Mouse (Mus musculus) ZHBTc4 (cell line): ENCODE results near the gene Trip10.

ENCODE experiments used
- DNase-seq: peaks from one replicate; pipeline ENCODE4 v3.0.0-alpha.2; 2011; ENCODE audit warnings: low read depth, low spot score

The Trip10 gene

DNA sequence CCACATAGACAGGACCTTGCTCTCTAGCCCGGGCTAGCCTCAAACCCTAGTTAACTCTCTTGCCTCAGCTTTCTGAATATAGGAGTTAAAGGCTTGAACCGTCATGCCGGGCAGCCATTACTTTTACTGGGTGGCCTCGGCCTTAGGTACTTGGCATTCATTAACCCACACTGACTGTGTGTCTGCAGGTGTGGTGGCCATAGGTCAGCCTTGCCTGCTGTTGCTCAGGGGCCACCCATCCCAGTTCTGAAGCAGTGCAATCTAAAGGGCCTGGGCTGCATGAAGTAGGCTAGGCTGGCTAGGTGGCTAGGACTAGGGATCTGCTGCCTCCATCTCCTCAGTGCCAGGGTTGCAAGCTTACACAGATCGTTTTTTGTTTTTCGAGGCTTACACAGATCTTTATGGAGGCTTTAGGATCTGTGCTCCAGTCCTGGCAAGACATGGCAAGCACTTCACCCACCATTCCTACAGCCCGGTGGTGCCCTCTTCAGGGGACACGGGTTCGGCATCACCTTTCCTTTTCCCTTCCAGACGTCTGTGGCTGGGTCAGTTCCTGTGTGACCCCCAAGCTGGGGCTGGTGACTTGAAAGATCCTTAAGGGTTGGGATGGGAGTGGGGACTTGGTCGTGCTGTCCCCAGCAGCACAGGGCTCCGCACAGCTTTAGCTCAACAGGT, 14.9 kb upstream of the Trip10 start:
- DNase-seq = no peak

DNA sequence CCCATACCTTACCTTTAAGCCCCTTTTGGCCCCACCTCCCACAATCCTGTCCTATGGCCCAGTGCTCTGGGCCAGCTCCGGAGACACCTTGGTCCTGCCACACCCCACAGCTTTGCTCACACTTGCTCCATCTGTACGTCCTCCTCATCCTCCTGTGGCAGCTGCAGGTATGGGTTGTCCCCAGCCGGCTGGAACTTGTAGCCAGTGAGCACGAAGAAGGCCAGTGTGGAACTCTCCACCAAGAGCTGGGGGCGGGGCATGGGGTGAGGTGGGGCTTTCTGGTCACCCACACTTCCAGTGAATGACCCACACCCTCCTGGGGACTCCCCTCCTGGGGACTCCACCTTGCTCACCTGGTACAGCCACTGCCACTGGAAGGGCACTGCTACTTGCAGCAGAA, 13.5 kb upstream of the Trip10 start:
- no peak for DNase-seq

DNA sequence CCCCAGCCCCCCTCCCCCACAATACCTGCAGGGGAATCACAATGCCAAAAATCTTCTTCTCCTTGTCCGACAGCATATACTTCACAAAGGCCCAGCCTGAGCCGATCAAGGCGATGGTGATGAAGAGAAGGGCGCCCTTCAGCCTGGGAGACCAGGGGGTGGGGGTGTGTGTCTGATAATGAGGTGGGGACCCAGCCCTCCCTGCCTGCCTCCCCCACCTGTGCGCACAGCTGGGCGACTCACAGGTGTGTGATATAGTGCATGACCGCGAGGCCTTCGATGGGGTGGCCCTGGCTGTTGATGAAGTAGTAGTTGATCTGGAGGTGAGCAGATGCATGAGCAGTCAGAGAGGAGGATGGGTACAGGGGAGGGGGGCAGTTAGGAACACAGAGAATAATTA, 12.1 kb upstream of the Trip10 start:
- no peak for DNase-seq

DNA sequence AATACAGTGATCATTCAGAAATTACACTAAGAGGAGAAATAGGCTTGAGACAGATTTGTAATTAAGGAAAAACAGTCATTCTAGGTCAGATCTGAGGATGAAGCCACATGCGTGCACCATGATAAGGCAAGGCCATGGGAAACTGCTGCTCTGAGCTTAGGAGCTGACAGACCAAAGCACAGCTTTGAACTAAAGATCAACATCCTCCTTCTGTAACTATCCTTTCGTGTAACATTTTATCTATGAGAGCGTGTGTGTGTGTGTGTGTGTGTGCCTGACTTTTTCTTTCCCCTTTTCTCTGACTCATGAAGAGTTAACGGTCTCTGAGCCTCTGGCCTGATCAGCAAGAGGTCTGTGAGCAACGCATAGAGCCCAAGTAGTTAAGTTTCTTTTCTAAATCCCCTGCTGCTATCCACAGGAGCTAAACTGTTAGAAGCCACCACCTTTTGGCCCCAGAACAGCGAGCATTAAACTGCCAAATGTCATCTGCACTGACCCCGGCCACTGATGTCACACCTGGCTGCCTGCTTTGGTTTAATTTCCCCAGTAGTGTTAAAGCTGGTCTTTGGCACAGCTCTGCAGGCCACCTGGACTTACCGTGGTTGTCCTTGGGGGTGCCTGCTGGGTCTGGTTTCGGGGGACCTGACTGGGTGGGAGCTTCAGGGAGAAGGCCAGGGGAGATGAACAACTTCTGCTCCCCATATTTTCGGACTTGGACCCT, 5.4 kb upstream of the Trip10 start:
- no peak for DNase-seq

DNA sequence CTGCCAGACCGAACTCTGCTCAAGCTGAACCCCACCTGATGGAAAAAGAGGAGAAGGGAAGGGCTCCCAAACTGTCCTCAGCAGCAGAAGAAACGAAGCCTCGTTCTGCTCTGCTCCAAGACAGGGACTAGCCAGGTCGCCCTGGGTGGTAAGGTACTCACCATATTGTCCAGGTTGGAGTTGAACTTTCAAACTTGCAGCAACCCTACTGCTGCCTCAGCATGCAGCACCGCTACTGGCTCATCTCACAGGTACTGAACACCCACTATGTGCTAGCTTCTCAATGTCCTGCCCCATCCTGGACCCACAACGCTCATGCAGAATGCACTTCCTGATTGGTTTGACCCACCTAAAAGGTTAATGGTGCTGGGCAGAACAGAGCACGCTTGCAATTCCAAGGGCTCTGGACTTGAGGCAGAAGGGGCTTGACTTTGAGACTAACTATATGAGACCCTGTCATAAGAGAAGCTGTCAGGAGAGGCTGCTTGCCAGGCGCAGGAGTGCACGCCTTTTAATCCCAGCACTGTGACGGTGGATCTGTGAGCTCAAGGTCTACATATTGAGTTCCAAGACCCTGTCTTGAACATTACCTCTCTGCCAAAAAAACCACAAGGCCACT, 3.8 kb upstream of the Trip10 start:
- no peak for DNase-seq

DNA sequence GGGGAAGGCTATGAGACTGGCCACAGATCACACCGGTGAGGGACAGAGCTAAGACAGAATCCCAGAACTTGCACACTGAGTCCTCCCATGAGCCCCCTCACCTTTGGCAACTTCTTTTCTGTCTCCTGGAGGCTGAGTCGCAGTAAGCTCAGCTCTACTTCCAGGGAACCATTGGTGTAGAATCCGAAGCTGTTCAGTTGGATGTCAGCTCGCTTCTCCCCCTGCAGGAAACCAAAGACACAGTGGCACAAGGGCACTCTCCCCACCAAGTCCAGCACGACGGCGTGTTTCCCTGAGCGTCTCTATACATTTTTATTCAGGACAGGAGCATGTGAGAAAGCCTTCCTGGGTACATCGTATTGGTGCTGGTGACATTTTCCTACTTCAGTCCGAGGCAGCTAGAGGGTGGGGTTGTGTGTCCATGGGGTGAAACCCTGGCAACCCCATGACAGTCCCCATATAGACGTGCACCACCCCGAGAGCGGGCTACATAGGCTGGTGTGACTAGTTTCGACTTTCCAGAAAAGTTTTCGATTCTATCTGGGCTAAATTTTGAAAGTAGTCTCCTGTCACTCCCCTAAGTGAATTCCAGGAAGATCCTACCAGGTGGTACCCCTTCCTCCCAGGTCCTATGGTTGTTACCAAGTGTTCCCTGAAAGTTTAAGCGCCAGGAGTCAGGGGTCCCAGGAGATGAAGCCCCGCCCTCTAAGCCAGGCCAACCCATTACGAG, 2.4 kb upstream of the Trip10 start:
- DNase-seq = peak; percentile 32

DNA sequence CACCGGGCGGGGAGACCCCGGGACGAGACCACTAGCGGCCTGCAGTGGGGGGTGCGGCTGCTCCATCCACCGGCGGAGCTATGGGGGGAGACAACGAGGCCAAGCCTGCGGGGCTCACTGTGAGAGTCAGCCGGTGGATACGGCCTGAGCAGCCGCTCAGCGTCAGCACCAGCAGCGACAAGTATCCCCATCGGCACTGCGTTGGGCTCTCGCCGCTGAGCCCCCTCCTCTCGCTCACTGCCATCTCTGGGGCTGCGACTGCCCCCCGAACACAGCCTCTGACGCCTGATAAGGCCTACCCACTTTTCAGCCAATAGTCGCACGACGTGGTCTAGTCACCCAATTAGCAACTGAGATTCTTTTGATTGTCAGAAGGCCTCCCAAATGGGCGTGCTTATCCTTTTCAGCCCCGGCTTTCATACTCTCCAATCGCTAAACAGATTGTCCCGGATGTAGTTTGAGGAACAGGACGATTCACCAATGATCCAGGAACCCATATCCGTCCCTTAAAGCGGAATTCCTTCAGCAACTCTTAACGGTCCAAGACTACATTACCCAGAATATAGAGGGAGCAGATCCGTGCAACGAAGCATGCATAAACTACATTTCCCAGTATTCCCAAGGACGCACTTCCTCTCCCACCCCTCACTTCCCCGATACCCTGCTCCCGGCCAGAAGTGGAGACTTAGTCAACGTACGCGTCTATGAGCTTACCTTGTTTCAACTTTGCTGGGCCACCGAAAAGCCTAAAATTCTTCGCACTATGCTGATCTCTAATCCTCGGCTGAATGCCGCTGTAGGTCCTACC, 1.7 kb upstream of the Trip10 start:
- DNase-seq = peak; percentile 99

DNA sequence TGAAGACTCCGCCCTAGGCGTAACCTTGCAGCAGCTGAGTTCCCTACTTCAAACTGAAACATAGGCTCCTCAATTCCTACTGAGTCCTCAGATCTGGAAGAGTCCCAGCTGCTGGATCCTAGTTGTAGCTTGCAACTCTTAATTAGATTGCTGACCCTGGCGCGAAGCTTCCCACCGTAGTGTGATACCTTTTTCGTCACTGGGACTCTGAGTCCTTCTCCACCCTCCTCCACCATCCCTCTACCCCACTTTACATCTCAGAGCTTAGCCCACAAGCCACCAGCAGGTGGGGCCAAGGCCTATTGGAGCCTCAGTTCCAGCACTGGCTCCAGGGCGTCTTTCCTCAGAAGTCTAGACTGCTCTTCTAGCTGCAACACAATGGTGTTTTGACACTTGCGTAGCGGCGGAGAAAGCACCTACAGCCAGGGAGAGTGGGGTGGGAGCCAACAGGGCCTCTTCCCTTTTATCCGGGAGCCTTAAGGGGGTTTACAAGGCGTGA, 1.0 kb upstream of the Trip10 start, which contains the start of gene Gpr108:
Gene Gpr108, minus strand, starts transcription at position 246 of the 499 bp plus-strand sequence.
- DNase-seq = peak; percentile 96

DNA sequence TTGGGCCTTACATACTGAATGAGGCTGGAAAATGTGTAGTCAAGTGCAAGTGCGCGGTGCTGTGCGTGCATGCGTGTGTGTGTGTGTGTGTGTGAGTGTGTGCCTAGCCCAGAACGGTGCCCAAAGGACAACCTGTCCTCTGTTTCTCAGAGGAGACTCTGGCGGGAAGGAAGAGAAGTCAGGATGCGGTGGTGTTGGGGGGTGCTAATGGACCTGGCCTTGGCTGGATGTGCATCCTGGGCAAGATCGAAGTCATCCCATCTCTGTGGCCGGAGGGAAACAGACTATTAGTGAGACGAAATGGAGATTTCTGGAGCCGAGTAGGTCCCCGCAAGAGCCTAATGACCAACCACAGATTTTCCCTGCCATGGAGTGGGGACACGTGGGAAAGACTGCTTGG, 484 bp upstream of the Trip10 start:
- DNase-seq = no peak

DNA sequence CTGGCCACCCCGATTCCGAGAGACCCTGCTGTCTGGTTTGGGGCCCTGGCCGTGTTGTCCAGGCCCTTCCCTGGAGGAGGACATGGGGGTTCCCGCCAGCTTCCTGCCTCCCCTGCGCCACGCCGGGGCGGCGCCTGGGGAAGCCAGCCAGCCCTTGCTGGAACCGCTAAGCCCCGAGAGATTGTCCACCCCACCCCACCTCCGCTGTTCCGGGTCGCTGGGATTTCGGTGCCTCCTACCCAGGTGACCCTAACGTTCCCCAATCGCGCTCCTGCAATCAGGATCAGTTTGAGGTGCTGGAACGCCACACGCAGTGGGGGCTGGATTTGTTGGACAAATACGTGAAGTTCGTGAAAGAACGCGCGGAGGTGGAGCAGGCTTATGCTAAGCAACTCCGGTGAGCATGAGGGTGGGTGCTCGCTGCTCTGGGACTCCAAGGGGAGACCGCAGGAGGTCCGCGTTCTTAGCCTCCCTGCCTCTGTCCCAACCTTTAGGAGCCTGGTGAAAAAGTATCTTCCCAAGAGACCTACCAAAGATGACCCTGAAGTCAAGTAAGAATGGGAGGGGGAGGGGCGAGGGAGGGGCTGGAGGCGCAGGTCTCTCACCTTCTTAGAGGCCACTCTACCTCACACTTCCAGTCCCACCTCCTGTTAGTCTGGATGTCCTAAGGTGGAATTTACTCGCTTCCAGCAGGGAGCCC, 1.4 kb downstream of the Trip10 start:
- peak; percentile 69 for DNase-seq

DNA sequence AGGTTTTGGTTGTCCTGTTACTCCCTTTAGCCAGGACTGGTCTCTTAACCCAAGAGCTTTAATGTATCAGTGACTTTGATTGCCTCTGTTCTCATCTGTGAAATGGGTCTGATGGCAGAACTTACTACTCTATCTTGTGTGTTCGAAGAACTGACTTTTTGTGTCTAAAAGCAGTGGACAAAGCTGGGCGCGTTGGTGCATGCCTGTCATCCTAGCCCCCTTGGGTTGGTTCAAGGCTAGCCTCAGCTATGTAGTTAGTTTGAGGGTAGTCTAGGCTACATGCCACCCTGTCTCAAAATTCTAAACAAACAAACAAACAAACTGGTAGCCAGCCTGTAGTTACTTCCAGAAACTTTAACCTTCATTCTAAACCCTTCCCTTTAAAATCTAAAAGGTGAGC, 2.2 kb downstream of the Trip10 start:
- no peak for DNase-seq

DNA sequence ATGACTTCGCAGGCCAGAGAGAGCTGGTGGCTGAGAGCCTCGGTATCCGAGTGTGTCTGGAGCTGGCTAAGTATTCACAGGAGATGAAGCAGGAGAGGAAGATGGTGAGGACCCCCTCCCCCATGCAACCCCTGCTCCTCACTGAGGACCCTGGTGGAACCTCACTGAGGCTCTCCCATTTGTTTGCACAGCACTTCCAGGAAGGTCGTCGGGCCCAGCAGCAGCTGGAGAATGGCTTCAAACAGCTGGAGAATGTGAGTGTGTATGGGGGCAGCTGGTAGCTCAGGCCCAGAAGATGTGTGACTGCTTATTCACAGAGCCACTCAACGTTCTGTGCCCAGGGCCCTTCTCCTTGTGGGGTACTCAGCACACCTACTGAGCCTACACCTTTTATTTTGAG, 4.1 kb downstream of the Trip10 start:
- no peak for DNase-seq

DNA sequence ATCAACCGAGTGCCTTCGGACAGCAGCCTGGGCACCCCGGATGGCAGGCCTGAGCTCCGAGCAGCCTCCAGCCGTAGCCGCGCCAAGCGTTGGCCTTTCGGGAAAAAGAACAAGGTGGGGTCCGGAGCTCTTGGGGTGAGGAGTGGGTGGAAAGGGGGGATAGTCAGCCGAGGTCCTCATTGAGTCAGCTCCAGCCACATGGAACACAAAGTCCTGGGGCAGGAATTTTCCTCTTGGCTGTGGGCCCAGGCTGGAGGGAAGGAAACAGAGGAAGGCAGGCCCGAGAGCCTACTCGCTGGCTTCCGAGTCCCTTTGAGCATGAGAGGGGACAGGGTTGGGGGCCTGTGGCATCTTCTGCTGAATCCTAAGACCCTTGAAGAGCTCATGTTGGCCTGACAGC, 6.1 kb downstream of the Trip10 start:
- DNase-seq = no peak

DNA sequence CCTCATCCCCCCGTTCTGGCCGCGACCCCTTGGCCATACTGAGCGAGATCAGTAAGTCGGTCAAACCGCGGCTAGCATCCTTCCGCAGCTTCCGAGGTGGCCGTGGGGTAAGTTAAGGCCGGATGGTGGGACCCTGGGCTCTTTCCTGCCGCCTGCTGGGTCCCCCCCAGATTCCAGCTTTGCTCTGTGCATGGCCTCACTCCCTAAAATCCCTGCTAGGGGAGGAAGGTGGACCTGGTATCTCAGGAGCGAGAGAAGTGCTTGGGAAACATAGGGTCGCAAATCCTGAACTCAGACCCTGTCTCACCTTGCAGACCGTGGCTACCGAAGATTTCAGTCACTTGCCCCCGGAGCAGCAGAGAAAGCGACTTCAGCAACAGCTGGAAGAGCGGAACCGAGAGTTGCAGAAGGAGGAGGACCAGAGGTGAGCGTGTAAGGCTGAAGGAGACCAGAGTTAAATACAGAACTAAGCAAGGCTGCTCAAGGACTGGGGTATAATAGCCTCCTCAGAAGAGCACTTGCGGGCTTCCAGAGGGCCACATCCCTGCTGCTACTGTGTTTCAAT, 7.7 kb downstream of the Trip10 start:
- no peak for DNase-seq

DNA sequence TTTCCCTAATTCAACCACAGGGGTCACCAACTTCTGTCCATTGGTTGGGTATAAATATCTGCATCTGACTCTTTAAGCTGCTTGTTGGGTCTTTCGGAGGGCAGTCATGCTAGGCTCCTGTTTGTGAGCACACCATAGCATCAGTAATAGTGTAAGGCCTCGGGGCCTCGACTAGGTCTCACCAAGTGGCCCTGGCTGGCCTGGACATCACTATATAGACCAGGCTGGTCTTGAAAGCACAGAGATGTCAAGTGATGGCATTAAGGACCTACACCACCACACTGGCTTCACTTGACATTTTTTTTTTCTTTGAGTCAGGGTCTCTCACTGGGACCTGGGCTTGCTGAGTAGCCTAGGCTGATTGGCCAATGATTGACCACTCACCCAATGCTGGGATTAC, 8.9 kb downstream of the Trip10 start:
- DNase-seq = no peak

DNA sequence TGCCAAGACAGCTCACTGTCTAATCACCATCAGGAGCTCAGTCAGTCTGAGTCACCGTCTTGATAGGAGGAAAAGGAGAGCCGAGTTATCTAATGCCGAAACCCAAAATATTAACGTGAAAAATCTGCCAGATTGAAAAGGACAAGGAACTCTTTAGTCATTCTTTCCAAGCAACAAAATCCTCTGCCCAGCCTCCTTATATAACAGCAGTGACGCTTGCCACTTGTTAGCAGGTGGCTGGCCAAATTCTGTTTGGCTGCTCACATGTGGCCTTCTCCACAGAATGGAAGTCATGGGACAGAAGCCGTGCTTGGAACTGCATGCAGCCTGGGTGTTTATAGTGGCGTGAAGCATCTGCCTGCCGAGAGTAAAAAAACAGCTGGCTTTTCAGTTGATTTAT, 10.5 kb downstream of the Trip10 start:
- DNase-seq = no peak

DNA sequence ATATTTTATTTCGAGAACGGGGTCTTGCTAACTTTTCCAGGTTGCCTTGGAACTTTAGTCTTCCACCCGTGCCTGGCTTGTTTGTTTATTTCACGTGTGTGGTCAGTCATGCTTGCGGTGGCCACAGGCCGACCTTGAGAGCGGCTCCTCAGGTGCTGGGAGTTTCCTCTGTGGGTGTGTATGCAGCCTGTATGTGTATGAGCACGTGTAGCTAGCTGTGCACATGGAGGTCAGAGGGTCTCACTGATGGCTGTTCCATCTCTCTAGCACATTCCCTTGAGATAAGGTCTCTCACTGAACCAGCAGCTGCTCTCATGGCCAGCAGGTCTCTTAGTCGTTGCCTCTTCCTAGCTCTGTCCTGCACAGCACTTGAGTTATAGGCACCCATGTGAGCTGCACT, 11.1 kb downstream of the Trip10 start:
- no peak for DNase-seq

DNA sequence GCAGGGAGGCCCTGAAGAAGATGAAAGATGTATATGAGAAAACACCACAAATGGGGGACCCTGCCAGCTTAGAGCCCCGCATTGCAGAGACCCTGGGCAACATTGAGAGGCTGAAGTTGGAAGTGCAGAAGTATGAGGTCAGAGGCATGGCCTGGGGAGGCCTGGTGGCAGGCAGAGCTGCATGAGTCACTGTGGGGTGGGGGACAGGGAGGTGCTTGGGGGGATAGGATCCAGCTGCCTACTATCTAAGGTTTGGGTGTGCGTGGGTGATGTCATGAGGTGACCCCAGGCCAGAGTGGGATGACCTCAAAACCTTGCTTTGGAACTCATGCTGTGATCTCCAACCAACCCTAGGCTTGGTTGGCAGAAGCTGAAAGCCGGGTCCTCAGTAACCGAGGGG, 12.0 kb downstream of the Trip10 start:
- no peak for DNase-seq

DNA sequence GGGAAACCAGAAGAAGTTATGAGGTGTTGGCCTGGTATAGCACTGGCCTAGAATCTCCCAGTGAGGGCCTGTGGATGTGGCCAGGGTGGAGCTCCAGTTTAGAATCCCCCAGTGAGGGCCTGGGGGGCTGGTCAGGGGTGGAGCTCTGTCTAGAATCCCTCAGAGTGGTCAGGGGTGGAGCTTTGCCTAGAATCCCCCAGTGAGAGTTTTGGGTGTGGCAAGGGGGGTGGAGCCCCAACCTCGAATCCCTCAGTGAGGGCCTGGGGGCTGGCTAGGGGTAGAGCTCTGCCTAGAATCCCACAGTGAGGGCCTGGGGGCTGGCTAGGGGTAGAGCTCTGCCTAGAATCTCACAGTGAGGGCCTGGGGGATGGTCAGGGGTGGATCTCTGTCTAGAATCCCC, 12.5 kb downstream of the Trip10 start:
- peak; percentile 35 for DNase-seq

DNA sequence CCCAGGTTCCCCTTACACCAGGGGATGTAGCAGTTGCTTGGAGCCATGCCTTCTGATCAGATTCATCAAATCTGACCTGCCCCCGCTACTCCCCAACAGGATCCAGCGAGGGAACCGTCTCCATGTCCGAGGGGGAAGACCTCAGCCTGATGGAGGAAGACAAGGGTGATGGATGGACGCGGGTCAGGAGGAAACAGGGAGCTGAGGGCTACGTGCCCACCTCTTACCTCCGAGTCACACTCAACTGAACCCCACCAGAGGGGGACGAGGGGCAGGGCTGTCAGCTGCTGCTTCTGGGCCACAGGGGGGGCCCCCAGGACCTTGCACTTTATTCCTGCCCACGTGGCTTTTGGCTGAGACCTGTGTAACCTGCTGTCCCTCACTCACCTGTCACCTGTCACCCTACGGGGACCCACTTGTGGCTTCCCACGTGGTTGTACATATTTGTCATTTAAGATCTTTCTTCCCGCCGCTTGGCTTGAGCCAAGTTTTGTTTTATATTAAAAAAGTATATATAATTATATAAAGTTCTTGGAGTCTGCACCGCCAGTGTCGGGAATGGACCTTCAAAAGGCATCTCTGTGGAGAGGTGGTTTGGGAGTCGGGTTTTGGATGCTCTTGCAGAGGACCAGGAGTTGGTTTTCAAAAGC, 13.8 kb downstream of the Trip10 start:
- DNase-seq = no peak
